Mouse (Mus musculus): ENCODE results near the gene Ccdc80. TPM values are rescaled to one million over a fixed set of nuclear protein-coding genes. Genes with fewer than 3 reads are reported as not detected.

Ccdc80 gene
- total RNA-seq, 1 experiment: 2.6 TPM

- H3K27ac ChIP-seq (ENCODE audit: insufficient read depth, low read depth, low read length, poor library complexity, severe bottlenecking): no peak overlapping the region
- in situ Hi-C loops (cut with MboI; ENCODE audit: low sequenced_read_pairs in 2 of 2, unreplicated experiment in 2 of 2): no loop called here
- H3K9me3 ChIP-seq (ENCODE audit: control insufficient read depth, insufficient read depth, low read depth, low read length): no peaks in the 10 kb centered on the region
- no peaks in the 10 kb centered on the region for H3K4me1 ChIP-seq (ENCODE audit: control insufficient read depth in 2 of 2, insufficient read depth in 2 of 2, low read length in 2 of 2, poor library complexity in 1 of 2)
- no peaks in the 10 kb centered on the region for H3K36me3 ChIP-seq (ENCODE audit: control insufficient read depth, insufficient read depth, low read length, poor library complexity, severe bottlenecking)
- H3K4me3 ChIP-seq (ENCODE audit: insufficient read depth in 1 of 2, low read depth in 1 of 2, low read length in 2 of 2, poor library complexity in 1 of 2, severe bottlenecking in 1 of 2): no peak overlapping the region
- no peak for DNase-seq (ENCODE audit: low read depth, low spot score)
- no peak for TF ChIP-seq MAFK (IDR thresholded peaks at IDR 0.05; ENCODE audit: insufficient read depth, low read depth, low read length)
- no peak for TF ChIP-seq CHD2 (IDR thresholded peaks at IDR 0.05; ENCODE audit: low read depth, low read length)
- no peak for TF ChIP-seq ZC3H11A (IDR thresholded peaks at IDR 0.05; ENCODE audit: borderline replicate concordance, low read depth, low read length)
- TF ChIP-seq HCFC1 (IDR thresholded peaks at IDR 0.05; ENCODE audit: borderline replicate concordance, insufficient read depth, low read length): no peak
- TF ChIP-seq ZNF384 (IDR thresholded peaks at IDR 0.05; ENCODE audit: low read depth, low read length): no peak
- no peak overlapping the region for H3K9ac ChIP-seq (ENCODE audit: insufficient read depth, low read depth, low read length, poor library complexity, severe bottlenecking)
Observed at GRCm38 (mm10) chr16:45117200-45117599, 24.0 kb downstream of the Ccdc80 start.

GRCm38 (mm10) chr16:45118760-45119159, 25.6 kb downstream of the Ccdc80 start:
- Histone ChIP-seq H3K27ac (ENCODE audit: insufficient read depth, low read depth, low read length, poor library complexity, severe bottlenecking) (no peak overlapping the region), H3K9ac (ENCODE audit: insufficient read depth, low read depth, low read length, poor library complexity, severe bottlenecking) (no peak overlapping the region), H3K9me3 (ENCODE audit: control insufficient read depth, insufficient read depth, low read depth, low read length) (no peaks in the 10 kb centered on the region), H3K4me1 (ENCODE audit: control insufficient read depth in 2 of 2, insufficient read depth in 2 of 2, low read length in 2 of 2, poor library complexity in 1 of 2) (no peaks in the 10 kb centered on the region), H3K36me3 (ENCODE audit: control insufficient read depth, insufficient read depth, low read length, poor library complexity, severe bottlenecking) (no peaks in the 10 kb centered on the region), H3K4me3 (ENCODE audit: insufficient read depth in 1 of 2, low read depth in 1 of 2, low read length in 2 of 2, poor library complexity in 1 of 2, severe bottlenecking in 1 of 2) (no peak overlapping the region)
- in situ Hi-C loops (cut with MboI; ENCODE audit: low sequenced_read_pairs in 2 of 2, unreplicated experiment in 2 of 2): no loop called here
- TF ChIP-seq HCFC1 (IDR thresholded peaks at IDR 0.05; ENCODE audit: borderline replicate concordance, insufficient read depth, low read length) (no peak), ZNF384 (IDR thresholded peaks at IDR 0.05; ENCODE audit: low read depth, low read length) (no peak), CHD2 (IDR thresholded peaks at IDR 0.05; ENCODE audit: low read depth, low read length) (no peak), ZC3H11A (IDR thresholded peaks at IDR 0.05; ENCODE audit: borderline replicate concordance, low read depth, low read length) (no peak), MAFK (IDR thresholded peaks at IDR 0.05; ENCODE audit: insufficient read depth, low read depth, low read length) (no peak)
- DNase-seq (ENCODE audit: low read depth, low spot score): no peak

GRCm38 (mm10) chr16:45120844-45121425, 27.7 kb downstream of the Ccdc80 start:
- Histone ChIP-seq H3K27ac (ENCODE audit: insufficient read depth, low read depth, low read length, poor library complexity, severe bottlenecking) (no peak overlapping the region), H3K9me3 (ENCODE audit: control insufficient read depth, insufficient read depth, low read depth, low read length) (no peaks in the 10 kb centered on the region), H3K4me1 (ENCODE audit: control insufficient read depth in 2 of 2, insufficient read depth in 2 of 2, low read length in 2 of 2, poor library complexity in 1 of 2) (no peaks in the 10 kb centered on the region), H3K36me3 (ENCODE audit: control insufficient read depth, insufficient read depth, low read length, poor library complexity, severe bottlenecking) (no peaks in the 10 kb centered on the region), H3K9ac (ENCODE audit: insufficient read depth, low read depth, low read length, poor library complexity, severe bottlenecking) (no peak overlapping the region), H3K4me3 (ENCODE audit: insufficient read depth in 1 of 2, low read depth in 1 of 2, low read length in 2 of 2, poor library complexity in 1 of 2, severe bottlenecking in 1 of 2) (no peak overlapping the region)
- in situ Hi-C loops (cut with MboI; ENCODE audit: low sequenced_read_pairs in 2 of 2, unreplicated experiment in 2 of 2): no loop called here
- TF ChIP-seq CHD2 (IDR thresholded peaks at IDR 0.05; ENCODE audit: low read depth, low read length) (no peak), ZNF384 (IDR thresholded peaks at IDR 0.05; ENCODE audit: low read depth, low read length) (no peak), MAFK (IDR thresholded peaks at IDR 0.05; ENCODE audit: insufficient read depth, low read depth, low read length) (no peak)
- no peak for DNase-seq (ENCODE audit: low read depth, low spot score)

GRCm38 (mm10) chr16:45122571-45122970, 29.4 kb downstream of the Ccdc80 start:
- Histone ChIP-seq H3K4me3 (ENCODE audit: insufficient read depth in 1 of 2, low read depth in 1 of 2, low read length in 2 of 2, poor library complexity in 1 of 2, severe bottlenecking in 1 of 2) (no peak overlapping the region), H3K27ac (ENCODE audit: insufficient read depth, low read depth, low read length, poor library complexity, severe bottlenecking) (no peak overlapping the region), H3K9me3 (ENCODE audit: control insufficient read depth, insufficient read depth, low read depth, low read length) (no peaks in the 10 kb centered on the region), H3K9ac (ENCODE audit: insufficient read depth, low read depth, low read length, poor library complexity, severe bottlenecking) (no peak overlapping the region), H3K4me1 (ENCODE audit: control insufficient read depth in 2 of 2, insufficient read depth in 2 of 2, low read length in 2 of 2, poor library complexity in 1 of 2) (no peaks in the 10 kb centered on the region), H3K36me3 (ENCODE audit: control insufficient read depth, insufficient read depth, low read length, poor library complexity, severe bottlenecking) (no peaks in the 10 kb centered on the region)
- in situ Hi-C loops (cut with MboI; ENCODE audit: low sequenced_read_pairs in 2 of 2, unreplicated experiment in 2 of 2): no loop called here
- TF ChIP-seq CHD2 (IDR thresholded peaks at IDR 0.05; ENCODE audit: low read depth, low read length) (no peak), ZNF384 (IDR thresholded peaks at IDR 0.05; ENCODE audit: low read depth, low read length) (no peak), HCFC1 (IDR thresholded peaks at IDR 0.05; ENCODE audit: borderline replicate concordance, insufficient read depth, low read length) (no peak), ZC3H11A (IDR thresholded peaks at IDR 0.05; ENCODE audit: borderline replicate concordance, low read depth, low read length) (no peak), MAFK (IDR thresholded peaks at IDR 0.05; ENCODE audit: insufficient read depth, low read depth, low read length) (no peak)
- DNase-seq (ENCODE audit: low read depth, low spot score): no peak

Data from ES-E14 (cell line).